Mouse (Mus musculus) stomach, embryonic 16.5 days (tissue): ENCODE measurements at regions not wholly inside any gene's neighbourhood (a gene's known extent, or its start where the extent isn't known, plus 50 kb on each side); places are given as distances from the start of the nearest gene placed in this dataset.

Experiments used
- ATAC-seq: fragments of 200-750 bp; cut with Nextera tagmentation; 2 replicates; pipeline ENCODE4 v1.8.0; 2017; ENCODE audit warnings: moderate number of reproducible peaks, moderate TSS enrichment; ENCODE audit not compliant: insufficient read depth, low FRiP score
- H3K27ac ChIP-seq: fragments of 300-500 bp; sonication (generic); 2 replicates; pipeline ENCODE4 v1.5.1; 2014; ENCODE audit warnings: low read length
- H3K27me3 ChIP-seq: fragments of 300-500 bp; sonication (generic); 2 replicates; pipeline ENCODE4 v1.6.1; 2014; ENCODE audit warnings: low read length, control low read depth, mixed read lengths; ENCODE audit not compliant: control insufficient read depth, insufficient read depth
- H3K36me3 ChIP-seq: fragments of 300-500 bp; sonication (generic); 2 replicates; pipeline ENCODE4 v1.6.1; 2014; ENCODE audit warnings: low read length; ENCODE audit not compliant: control insufficient read depth, insufficient read depth
- H3K4me1 ChIP-seq: fragments of 300-500 bp; sonication (generic); 2 replicates; pipeline ENCODE4 v1.6.1; 2014; ENCODE audit warnings: low read length, control low read depth, mixed read lengths; ENCODE audit not compliant: control insufficient read depth, insufficient read depth
- H3K4me2 ChIP-seq: fragments of 300-500 bp; sonication (generic); 2 replicates; pipeline ENCODE4 v1.6.1; 2014; ENCODE audit warnings: low read depth, low read length, mixed read lengths
- H3K4me3 ChIP-seq: fragments of 300-500 bp; sonication (generic); replicated peaks from 2 replicates; pipeline ENCODE4 v1.5.1; 2014; ENCODE audit warnings: mild to moderate bottlenecking, low read length
- H3K9ac ChIP-seq: fragments of 300-500 bp; sonication (generic); 2 replicates; pipeline ENCODE4 v1.6.1; 2014; ENCODE audit warnings: low read length
- H3K9me3 ChIP-seq: fragments of 300-500 bp; sonication (generic); replicated peaks from 2 replicates; pipeline ENCODE4 v1.6.1; 2016; ENCODE audit warnings: low read length, control low read depth; ENCODE audit not compliant: control insufficient read depth
- WGBS: fragments of 180-500 bp; shearing (Covaris S2); extraction: QIAGEN DNeasy Blood & Tissue Kit; methylation state at CpG from one replicate; pipeline ENCODE4 v1.1.7; 2014; 5-methylcytosine and 5-hydroxymethylcytosine counted together

DNA sequence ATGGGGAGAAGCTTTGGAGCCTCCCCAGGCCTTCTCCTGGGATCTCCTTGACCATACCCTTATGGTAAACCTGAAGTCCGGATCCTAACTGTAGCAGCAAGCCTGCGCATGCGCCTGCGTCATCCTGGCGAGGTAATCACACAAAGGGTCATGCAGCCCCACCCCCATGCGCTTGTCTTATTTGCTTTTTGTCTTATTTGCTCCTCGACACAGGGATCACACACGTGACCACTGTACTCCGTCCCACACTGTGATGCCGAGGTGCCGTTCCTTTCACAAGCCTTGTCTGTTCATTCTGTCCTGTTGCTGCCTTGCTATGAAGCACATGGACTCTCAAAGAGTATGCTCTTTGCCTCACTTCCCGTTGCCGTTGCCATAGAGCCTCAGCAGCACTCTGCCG, 120.9 kb downstream of the Ddx11 start:
- H3K9me3 ChIP-seq: no peaks in the 10 kb centered on the region
- 87% methylated on average over 14 of the region's 14 CpGs for WGBS
- H3K4me1 ChIP-seq: 0 out of 2 replicates have a peak, but pooled peaks cover 6% of the 10 kb centered on the region
- H3K36me3 ChIP-seq: no peaks in the 10 kb centered on the region
- no peak overlapping the region for H3K9ac ChIP-seq
- H3K4me2 ChIP-seq: no peak overlapping the region
- H3K27ac ChIP-seq: no peak overlapping the region
- no peak for ATAC-seq
- no peak overlapping the region for H3K4me3 ChIP-seq
- H3K27me3 ChIP-seq: no peaks in the 10 kb centered on the region

DNA sequence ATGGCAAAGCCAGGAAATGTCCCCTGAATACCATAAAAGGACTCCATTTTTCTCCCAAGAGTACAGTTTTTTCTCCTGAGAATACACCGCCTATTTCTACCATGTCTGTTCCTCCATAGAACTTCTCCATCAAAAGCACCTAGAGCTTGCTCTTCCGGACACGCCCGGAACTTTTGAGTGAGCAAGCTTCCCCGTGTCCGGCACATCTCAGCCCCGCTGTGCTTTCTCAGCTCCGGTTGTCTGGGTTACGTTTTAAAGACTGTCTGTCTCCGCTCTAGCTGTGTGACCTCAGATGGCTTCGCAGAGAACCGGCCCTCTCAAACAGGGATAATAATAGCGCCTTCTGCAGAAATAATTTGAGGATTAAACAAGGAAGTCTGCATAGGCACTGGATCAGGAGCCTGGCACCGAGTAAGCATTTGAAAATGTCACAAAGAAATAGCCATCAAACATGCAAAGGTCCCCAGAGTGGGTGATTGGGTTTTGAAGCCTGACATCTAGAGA, 122.8 kb downstream of the Ddx11 start:
- no peak overlapping the region for H3K4me2 ChIP-seq
- H3K27me3 ChIP-seq: no peaks in the 10 kb centered on the region
- H3K4me3 ChIP-seq: no peak overlapping the region
- WGBS: 68% methylated on average over 14 of the region's 14 CpGs
- ATAC-seq: no peak
- no peaks in the 10 kb centered on the region for H3K9me3 ChIP-seq
- no peak overlapping the region for H3K27ac ChIP-seq
- H3K36me3 ChIP-seq: no peaks in the 10 kb centered on the region
- no peak overlapping the region for H3K9ac ChIP-seq
- 0 out of 2 replicates have a peak, but pooled peaks cover 6% of the 10 kb centered on the region for H3K4me1 ChIP-seq

- H3K9ac ChIP-seq: no peak overlapping the region
- H3K27me3 ChIP-seq: no peaks in the 10 kb centered on the region
- H3K4me2 ChIP-seq: no peak overlapping the region
- H3K27ac ChIP-seq: no peak overlapping the region
- no peaks in the 10 kb centered on the region for H3K36me3 ChIP-seq
- 77% methylated on average over 2 of the region's 2 CpGs for WGBS
- H3K9me3 ChIP-seq: no peaks in the 10 kb centered on the region
- ATAC-seq: 0 out of 2 replicates have a peak, but pooled peaks have one; percentile 29
- H3K4me1 ChIP-seq: no peaks in the 10 kb centered on the region
- H3K4me3 ChIP-seq: no peak overlapping the region
Observed at GRCm38 (mm10) chr17:66251495-66251894, 128.2 kb downstream of the Ddx11 start.

DNA sequence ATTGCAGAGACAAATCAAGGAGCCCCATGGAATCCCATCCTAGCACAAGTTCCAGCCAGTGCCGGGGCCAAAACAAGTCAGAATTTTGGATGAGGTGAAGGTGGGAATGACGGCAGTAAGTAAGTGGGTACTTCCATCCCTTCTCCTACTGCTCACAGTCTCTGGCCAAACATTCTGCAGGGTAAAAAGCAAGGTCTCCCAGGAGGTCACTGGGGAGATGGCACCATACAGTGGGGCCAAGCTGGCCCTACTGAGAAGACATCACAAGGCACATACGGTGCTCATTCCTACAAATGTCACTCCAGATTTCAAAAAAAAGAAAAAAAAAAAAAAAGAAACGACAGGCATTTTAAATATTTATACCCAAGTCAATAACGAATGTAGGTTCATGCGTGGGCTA, 129.6 kb downstream of the Ddx11 start:
- no peak for ATAC-seq
- H3K4me3 ChIP-seq: no peak overlapping the region
- H3K9ac ChIP-seq: no peak overlapping the region
- H3K4me1 ChIP-seq: no peaks in the 10 kb centered on the region
- no peaks in the 10 kb centered on the region for H3K36me3 ChIP-seq
- no peaks in the 10 kb centered on the region for H3K27me3 ChIP-seq
- WGBS: 80% methylated on average over 6 of the region's 6 CpGs
- no peaks in the 10 kb centered on the region for H3K9me3 ChIP-seq
- no peak overlapping the region for H3K27ac ChIP-seq
- no peak overlapping the region for H3K4me2 ChIP-seq

DNA sequence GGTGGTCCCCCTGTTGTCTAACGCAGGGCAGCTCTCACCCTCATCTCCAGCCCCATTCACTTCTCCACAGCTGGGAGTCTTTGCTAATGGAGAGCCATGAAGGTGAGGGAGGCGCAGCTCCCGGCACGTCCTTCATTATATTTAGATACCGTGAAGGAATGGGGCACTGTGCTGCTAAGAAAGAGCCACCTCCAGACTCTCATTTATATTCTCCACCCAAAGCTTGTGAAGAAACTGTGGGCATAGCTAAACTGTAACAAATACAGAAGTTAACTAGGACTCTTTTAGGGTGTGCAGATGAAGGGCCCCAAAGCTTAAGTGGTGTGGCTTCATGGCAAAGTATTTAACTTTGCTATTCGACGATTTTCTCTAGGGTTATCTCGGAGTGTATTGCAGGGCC, 136.4 kb downstream of the Ddx11 start:
- H3K9me3 ChIP-seq: no peaks in the 10 kb centered on the region
- H3K27ac ChIP-seq: no peak overlapping the region
- WGBS: 64% methylated on average over 8 of the region's 8 CpGs
- no peaks in the 10 kb centered on the region for H3K36me3 ChIP-seq
- H3K27me3 ChIP-seq: no peaks in the 10 kb centered on the region
- no peak for ATAC-seq
- no peak overlapping the region for H3K4me2 ChIP-seq
- no peak overlapping the region for H3K9ac ChIP-seq
- no peak overlapping the region for H3K4me3 ChIP-seq
- no peaks in the 10 kb centered on the region for H3K4me1 ChIP-seq

DNA sequence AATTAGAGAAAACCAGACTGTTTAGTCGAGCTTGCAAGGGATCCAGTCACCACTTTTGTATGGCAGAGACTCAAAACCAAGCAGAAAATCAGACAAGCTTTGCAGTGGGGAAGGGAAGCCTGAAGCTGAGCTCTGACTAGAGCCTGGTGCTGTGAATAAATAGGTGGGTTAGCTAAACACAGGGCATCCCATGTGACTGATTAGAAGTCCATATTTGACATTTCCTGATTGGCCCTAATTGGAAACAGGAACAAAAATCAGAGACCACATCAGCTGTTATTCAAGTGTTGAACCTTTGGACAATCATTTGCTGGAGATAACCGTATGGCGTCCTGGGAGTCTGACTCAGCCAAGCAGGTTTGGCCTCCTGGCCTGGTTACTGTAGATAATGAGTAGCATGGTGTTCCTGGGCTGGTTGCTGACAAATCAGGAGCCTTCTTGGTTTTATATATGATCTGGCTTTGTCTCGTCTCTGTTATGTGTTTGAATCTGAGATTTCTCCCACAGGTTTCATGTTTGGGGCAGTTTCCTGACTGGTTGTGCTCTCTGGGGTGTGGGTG, 139.4 kb downstream of the Ddx11 start:
- peak; percentile 86 for ATAC-seq
- Histone ChIP-seq H3K27ac (peak overlapping the region; percentile 52; the same call in 1 of the 2 replicates), H3K36me3 (no peaks in the 10 kb centered on the region), H3K4me2 (no peak overlapping the region), H3K4me1 (no peaks in the 10 kb centered on the region), H3K4me3 (no peak overlapping the region), H3K27me3 (no peaks in the 10 kb centered on the region), H3K9ac (no peak overlapping the region), H3K9me3 (no peaks in the 10 kb centered on the region)
- WGBS: 56% methylated on average over 4 of the region's 4 CpGs

- 91% methylated on average over 4 of the region's 4 CpGs for WGBS
- Histone ChIP-seq H3K4me1 (no peaks in the 10 kb centered on the region), H3K9me3 (no peaks in the 10 kb centered on the region), H3K27me3 (no peaks in the 10 kb centered on the region), H3K4me2 (no peak overlapping the region), H3K4me3 (no peak overlapping the region), H3K27ac (peak overlapping the region; percentile 15; the same call in 1 of the 2 replicates), H3K9ac (no peak overlapping the region), H3K36me3 (no peaks in the 10 kb centered on the region)
- ATAC-seq: no peak
Observed at GRCm38 (mm10) chr17:66263405-66263804, 140.1 kb downstream of the Ddx11 start.

- Histone ChIP-seq H3K9me3 (no peaks in the 10 kb centered on the region), H3K4me3 (no peak overlapping the region), H3K4me2 (no peak overlapping the region), H3K4me1 (no peaks in the 10 kb centered on the region; the same call in 1 of the 2 replicates), H3K27ac (no peak overlapping the region), H3K36me3 (no peaks in the 10 kb centered on the region), H3K27me3 (no peaks in the 10 kb centered on the region), H3K9ac (no peak overlapping the region)
- ATAC-seq: no peak
- 86% methylated on average over 5 of the region's 5 CpGs for WGBS
Observed at GRCm38 (mm10) chr17:66266803-66267202, 143.5 kb downstream of the Ddx11 start.

DNA sequence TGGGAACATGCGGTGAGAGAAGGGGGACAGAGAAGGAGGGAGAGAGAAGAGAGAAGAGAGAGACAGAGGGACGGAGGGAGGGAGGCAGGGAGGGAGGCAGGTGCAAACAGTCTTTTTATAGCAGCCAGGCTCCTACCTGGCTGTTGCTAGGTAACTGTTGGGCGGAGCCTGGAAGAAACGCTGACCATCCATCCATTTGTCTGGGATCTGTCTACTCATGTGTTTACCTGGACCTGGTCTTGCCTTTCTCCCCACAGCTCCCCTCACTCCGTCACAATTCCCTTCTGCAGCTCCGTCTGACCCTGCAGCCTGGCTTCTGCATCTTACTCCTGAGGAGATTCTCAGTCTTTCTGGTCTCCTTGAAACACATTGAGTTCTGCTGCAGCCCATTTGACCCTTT, 144.5 kb downstream of the Ddx11 start:
- Histone ChIP-seq H3K9ac (no peak overlapping the region), H3K36me3 (no peaks in the 10 kb centered on the region), H3K9me3 (no peaks in the 10 kb centered on the region), H3K27ac (no peak overlapping the region), H3K4me3 (no peak overlapping the region), H3K4me1 (no peaks in the 10 kb centered on the region; the same call in 1 of the 2 replicates), H3K27me3 (no peaks in the 10 kb centered on the region), H3K4me2 (no peak overlapping the region)
- no peak for ATAC-seq
- 41% methylated on average over 6 of the region's 6 CpGs for WGBS
